Mouse (Mus musculus) G1E (cell line): ENCODE measurements around the gene Gm17078.

Experiments used
- CTCF ChIP-seq: IDR thresholded peaks from 2 replicates; pipeline ENCODE4 v1.5.1; 2012; ENCODE audit warnings: low read depth, low read length, inconsistent platforms, mixed read lengths
- POLR2AphosphoS5 ChIP-seq: IDR thresholded peaks from 2 replicates; pipeline ENCODE4 v1.6.1; 2012; ENCODE audit warnings: low read depth, low read length, inconsistent platforms; ENCODE audit not compliant: insufficient replicate concordance

DNA sequence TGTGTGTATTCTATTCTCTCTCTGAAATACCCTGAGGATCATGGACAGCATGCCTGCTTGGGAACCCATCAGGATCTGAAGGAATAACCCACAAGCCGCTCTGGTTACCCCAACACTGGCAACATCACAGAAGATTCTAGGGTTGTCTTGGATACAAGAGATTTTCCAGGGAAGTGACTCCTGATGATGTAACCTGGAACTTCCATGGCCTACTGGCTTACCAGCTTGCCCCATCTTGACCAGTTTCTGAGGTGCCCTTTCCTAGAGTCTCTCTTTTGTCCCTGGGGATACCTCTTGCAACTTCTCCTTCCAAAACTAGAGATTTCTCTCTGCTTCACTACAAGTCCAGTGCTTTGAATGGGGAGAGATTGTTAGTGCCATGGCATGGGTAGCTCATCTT is at the start of gene Gm17078:
- TF ChIP-seq CTCF (no peak), POLR2AphosphoS5 (no peak)
